Mouse (Mus musculus) right cerebral cortex, postnatal 14 days (tissue): ENCODE data around the gene Mecp2.

Experiments used
- DNase-seq: peaks from one replicate; pipeline ENCODE4 v3.0.0; 2022

Gene Mecp2

GRCm38 (mm10) chrX:74008063-74008462 lies 127.1 kb downstream of the Mecp2 start:
- no peak for DNase-seq

GRCm38 (mm10) chrX:74006401-74006800 lies 128.8 kb downstream of the Mecp2 start:
- no peak for DNase-seq

GRCm38 (mm10) chrX:74003644-74004043 lies 131.5 kb downstream of the Mecp2 start:
- no peak for DNase-seq

- DNase-seq = no peak
These were observed 134.1 kb downstream of the Mecp2 start for GRCm38 (mm10) chrX:74001024-74001423.

- no peak for DNase-seq
These were observed 136.0 kb downstream of the Mecp2 start for GRCm38 (mm10) chrX:73998911-73999869.

- no peak for DNase-seq
These were observed 157.4 kb downstream of the Mecp2 start for GRCm38 (mm10) chrX:73977783-73978182.
